Mouse (Mus musculus): Measurements from ENCODE around the gene 2700097O09Rik. TPM values are rescaled to one million over a fixed set of nuclear protein-coding genes. Genes with fewer than 3 reads are reported as not detected.
A peak's percentile ranks its signal among the peaks of the same experiment; 100 is the strongest.
"Not testable (repeated sequence)": the region's sequence is repeated elsewhere in the genome, so short reads cannot be mapped to it uniquely, and the experiment has no call there.

The 2700097O09Rik gene
- 21.7 and 27.2 TPM in 2 replicates for polyA plus RNA-seq (2015; fragmentation: Nextera tagmentation; extraction: Ambion mirVana)

- Histone ChIP-seq H3K9ac (peak within 1 kb of the TSS; percentile 87), H3K4me3 (peak within 1 kb of the TSS; percentile 83), H3K27ac (peak within 1 kb of the TSS; percentile 94), H3K4me2 (peak within 1 kb of the TSS; percentile 70)
- H3K36me3 ChIP-seq; H3K4me1 ChIP-seq (replicated peaks); H3K27me3 ChIP-seq; H3K9me3 ChIP-seq (replicated peaks): not testable (repeated sequence)
- under 1% methylated on average over 60 of the region's 60 CpGs for WGBS
- ATAC-seq (replicated peaks; ENCODE audit: insufficient number of reproducible peaks, insufficient read depth, low FRiP score, low read depth): peak; percentile 95
Observed at GRCm38 (mm10) chr12:55079726-55080600, at the start of gene 2700097O09Rik, which contains the start of gene Srp54a. TSS of gene 2700097O09Rik (minus strand) at chr12:55080110. TSS of gene Srp54a (plus strand) at chr12:55080262.

GRCm38 (mm10) chr12:55124731-55125130 is 44.8 kb upstream of the 2700097O09Rik start:
- not testable (repeated sequence) for H3K4me2 ChIP-seq; H3K27me3 ChIP-seq; H3K9ac ChIP-seq; H3K36me3 ChIP-seq; H3K9me3 ChIP-seq (replicated peaks); H3K27ac ChIP-seq; H3K4me3 ChIP-seq; H3K4me1 ChIP-seq (replicated peaks)
- ATAC-seq (replicated peaks; ENCODE audit: insufficient number of reproducible peaks, insufficient read depth, low FRiP score, low read depth): peak; percentile 61
- WGBS: no CpG with 5 or more reads among the region's 18 CpGs

GRCm38 (mm10) chr12:55124242-55124641 is 44.3 kb upstream of the 2700097O09Rik start, which contains the start of gene Fam177a:
TSS of gene Fam177a (plus strand) at chr12:55124469.
- ATAC-seq (replicated peaks; ENCODE audit: insufficient number of reproducible peaks, insufficient read depth, low FRiP score, low read depth): peak; percentile 96
- WGBS: no CpG with 5 or more reads among the region's 40 CpGs
- not testable (repeated sequence) for H3K27me3 ChIP-seq

GRCm38 (mm10) chr12:55112616-55113015 is 32.7 kb upstream of the 2700097O09Rik start:
- H3K9me3 ChIP-seq (replicated peaks); H3K4me1 ChIP-seq (replicated peaks); H3K27me3 ChIP-seq; H3K36me3 ChIP-seq; H3K9ac ChIP-seq; H3K4me2 ChIP-seq; H3K4me3 ChIP-seq; H3K27ac ChIP-seq; ATAC-seq (replicated peaks; ENCODE audit: insufficient number of reproducible peaks, insufficient read depth, low FRiP score, low read depth): not testable (repeated sequence)
- no CpG with 5 or more reads among the region's 7 CpGs for WGBS

More at GRCm38 (mm10) chr12:55124242-55124641, 44.3 kb upstream of the 2700097O09Rik start, which contains the start of gene Fam177a:
- not testable (repeated sequence) for H3K9ac ChIP-seq; H3K4me3 ChIP-seq; H3K36me3 ChIP-seq; H3K27ac ChIP-seq; H3K4me1 ChIP-seq (replicated peaks); H3K9me3 ChIP-seq (replicated peaks); H3K4me2 ChIP-seq

- not testable (repeated sequence) for H3K9me3 ChIP-seq (replicated peaks); H3K4me3 ChIP-seq; ATAC-seq (replicated peaks; ENCODE audit: insufficient number of reproducible peaks, insufficient read depth, low FRiP score, low read depth); H3K36me3 ChIP-seq; H3K4me1 ChIP-seq (replicated peaks); H3K27me3 ChIP-seq; H3K9ac ChIP-seq; H3K27ac ChIP-seq; H3K4me2 ChIP-seq
- 90% methylated on average over 2 of the region's 7 CpGs for WGBS
Observed at GRCm38 (mm10) chr12:55092127-55092526, 12.2 kb upstream of the 2700097O09Rik start.

- under 1% methylated on average over 25 of the region's 25 CpGs for WGBS
- ATAC-seq (replicated peaks; ENCODE audit: insufficient number of reproducible peaks, insufficient read depth, low FRiP score, low read depth): peak; percentile 54; the same call in 1 of the 2 replicates
Observed at GRCm38 (mm10) chr12:55080601-55080942, 662 bp upstream of the 2700097O09Rik start.

GRCm38 (mm10) chr12:55078706-55079105 is 1.2 kb downstream of the 2700097O09Rik start:
- H3K27ac ChIP-seq; H3K36me3 ChIP-seq; ATAC-seq (replicated peaks; ENCODE audit: insufficient number of reproducible peaks, insufficient read depth, low FRiP score, low read depth); H3K9ac ChIP-seq; H3K4me3 ChIP-seq; H3K4me1 ChIP-seq (replicated peaks); H3K9me3 ChIP-seq (replicated peaks); H3K27me3 ChIP-seq: not testable (repeated sequence)
- WGBS: 39% methylated on average over 2 of the region's 2 CpGs
- peak overlapping the region; percentile 21; the same call in 1 of the 2 replicates for H3K4me2 ChIP-seq

More at GRCm38 (mm10) chr12:55080601-55080942, 662 bp upstream of the 2700097O09Rik start:
- not testable (repeated sequence) for H3K27me3 ChIP-seq; H3K36me3 ChIP-seq; H3K4me1 ChIP-seq (replicated peaks); H3K9me3 ChIP-seq (replicated peaks)
- peak overlapping the region; percentile 83 for H3K4me3 ChIP-seq
- H3K9ac ChIP-seq: peak overlapping the region; percentile 87
- H3K27ac ChIP-seq: peak overlapping the region; percentile 94
- peak overlapping the region; percentile 56 for H3K4me2 ChIP-seq

GRCm38 (mm10) chr12:55075296-55075695 is 4.6 kb downstream of the 2700097O09Rik start:
- no peak overlapping the region for H3K9ac ChIP-seq

GRCm38 (mm10) chr12:55073686-55074085 is 6.2 kb downstream of the 2700097O09Rik start:
- H3K36me3 ChIP-seq: no peaks in the 10 kb centered on the region
- H3K27ac ChIP-seq: no peak overlapping the region
- H3K27me3 ChIP-seq: no peaks in the 10 kb centered on the region
- H3K9ac ChIP-seq: no peak overlapping the region
- H3K9me3 ChIP-seq (replicated peaks): no peaks in the 10 kb centered on the region
- 51% methylated on average over 7 of the region's 7 CpGs for WGBS
- H3K4me3 ChIP-seq: no peak overlapping the region
- H3K4me2 ChIP-seq: no peak overlapping the region
- no peak for ATAC-seq (replicated peaks; ENCODE audit: insufficient number of reproducible peaks, insufficient read depth, low FRiP score, low read depth)
- H3K4me1 ChIP-seq (replicated peaks): peaks cover 5% of the 10 kb centered on the region; the same call in 1 of the 2 replicates

More at GRCm38 (mm10) chr12:55075296-55075695, 4.6 kb downstream of the 2700097O09Rik start:
- WGBS: 94% methylated on average over 2 of the region's 2 CpGs
- no peak for ATAC-seq (replicated peaks; ENCODE audit: insufficient number of reproducible peaks, insufficient read depth, low FRiP score, low read depth)
- no peaks in the 10 kb centered on the region for H3K27me3 ChIP-seq
- no peaks in the 10 kb centered on the region for H3K9me3 ChIP-seq (replicated peaks)
- H3K27ac ChIP-seq: no peak overlapping the region
- no peak overlapping the region for H3K4me2 ChIP-seq
- H3K36me3 ChIP-seq: no peaks in the 10 kb centered on the region
- peaks cover 5% of the 10 kb centered on the region; the same call in 1 of the 2 replicates for H3K4me1 ChIP-seq (replicated peaks)
- no peak overlapping the region for H3K4me3 ChIP-seq

GRCm38 (mm10) chr12:55072495-55072894 is 7.4 kb downstream of the 2700097O09Rik start:
- H3K27ac ChIP-seq: no peak overlapping the region
- no peaks in the 10 kb centered on the region for H3K27me3 ChIP-seq
- no peak for ATAC-seq (replicated peaks; ENCODE audit: insufficient number of reproducible peaks, insufficient read depth, low FRiP score, low read depth)
- WGBS: 63% methylated on average over 4 of the region's 4 CpGs
- H3K4me1 ChIP-seq (replicated peaks): peaks cover 5% of the 10 kb centered on the region; the same call in 1 of the 2 replicates
- no peaks in the 10 kb centered on the region for H3K36me3 ChIP-seq
- H3K9me3 ChIP-seq (replicated peaks): no peaks in the 10 kb centered on the region
- H3K4me3 ChIP-seq: no peak overlapping the region
- H3K4me2 ChIP-seq: no peak overlapping the region
- no peak overlapping the region for H3K9ac ChIP-seq

GRCm38 (mm10) chr12:55062141-55062540 is 17.8 kb downstream of the 2700097O09Rik start:
- Histone ChIP-seq H3K27me3 (no peaks in the 10 kb centered on the region), H3K27ac (no peak overlapping the region), H3K9me3 (replicated peaks) (no peaks in the 10 kb centered on the region), H3K4me1 (replicated peaks) (no peaks in the 10 kb centered on the region), H3K36me3 (peaks cover 6% of the 10 kb centered on the region; the same call in 1 of the 2 replicates), H3K4me2 (no peak overlapping the region), H3K9ac (no peak overlapping the region), H3K4me3 (no peak overlapping the region)
- ATAC-seq (replicated peaks; ENCODE audit: insufficient number of reproducible peaks, insufficient read depth, low FRiP score, low read depth): no peak
- WGBS: 89% methylated on average over 1 of the region's 1 CpGs
